ENCODE assay signal across 8 mouse cellular contexts in genomic region chr2:92600348-92600670, GRCm38 (mm10). TPM values are rescaled to one million over a fixed set of nuclear protein-coding genes. Genes with fewer than 3 reads are reported as not detected.
DNase-seq lines count a peak whose midpoint lies in the region; ATAC-seq and TF ChIP-seq lines count a peak whose summit lies in the region.

No protein-coding gene starts in this region.

- peak overlapping the region; percentile 83 for H3ac ChIP-seq in C2C12 (ENCODE audit: control insufficient read depth, insufficient read length, low read depth)

- H3K27ac ChIP-seq in heart, embryonic 13.5 days (replicated peaks) = no peak overlapping the region
- peak overlapping the region; percentile 80 for H3K27ac ChIP-seq in forebrain, postnatal 0 days (ENCODE audit: low read depth, low read length)

- no peak for ATAC-seq in heart, embryonic 13.5 days (ENCODE audit: extremely low read depth, insufficient number of reproducible peaks, low FRiP score, low TSS enrichment)
- ATAC-seq in forebrain, postnatal 0 days = peak; percentile 10; the same call in 1 of the 2 replicates
- ATAC-seq in megakaryocyte progenitor cell, adult 5-6 weeks (replicated peaks; ENCODE audit: poor library complexity) = 0 out of 2 replicates have a peak, but pooled peaks have one; percentile 12
- ATAC-seq in erythroid progenitor cell, adult 5-6 weeks (replicated peaks; ENCODE audit: low FRiP score, poor library complexity, severe bottlenecking) = no peak

- WGBS in heart, embryonic 13.5 days = 2% methylated on average over 17 of the region's 17 CpGs
- WGBS in forebrain, postnatal 0 days = 4% methylated on average over 17 of the region's 17 CpGs

- no peaks in the 10 kb centered on the region for H3K9me3 ChIP-seq in heart, embryonic 13.5 days
- no peaks in the 10 kb centered on the region for H3K9me3 ChIP-seq in forebrain, postnatal 0 days (ENCODE audit: low read length)

- DNase-seq in heart, postnatal 4 days = no peak
- DNase-seq in forebrain, postnatal 0 days = peak; percentile 54
- no peak for DNase-seq in ovary, postnatal 14 days (ENCODE audit: low spot score)
- no peak for DNase-seq in cerebellum, adult 8-10 months

- H3K9ac ChIP-seq in heart, embryonic 13.5 days = peak overlapping the region; percentile 76
- peak overlapping the region; percentile 69 for H3K9ac ChIP-seq in forebrain, postnatal 0 days

- no peak for TF ChIP-seq CTCF in C2C12 (IDR thresholded peaks at IDR 0.05; ENCODE audit: control insufficient read depth, insufficient read depth, insufficient read length)
- TF ChIP-seq CTCF in forebrain, postnatal 0 days (IDR thresholded peaks at IDR 0.05; ENCODE audit: low read depth) = no peak

- peaks cover 88% of the 10 kb centered on the region for H3K27me3 ChIP-seq in heart, embryonic 13.5 days (replicated peaks)
- peaks cover 11% of the 10 kb centered on the region for H3K27me3 ChIP-seq in C2C12 (ENCODE audit: control insufficient read depth, insufficient read depth, insufficient read length)
- H3K27me3 ChIP-seq in forebrain, postnatal 0 days (ENCODE audit: insufficient read depth, low read length) = no peaks in the 10 kb centered on the region

- H3K4me1 ChIP-seq in heart, embryonic 13.5 days = peaks cover 14% of the 10 kb centered on the region
- H3K4me1 ChIP-seq in forebrain, postnatal 0 days (ENCODE audit: insufficient read depth) = peaks cover 22% of the 10 kb centered on the region

- H3K79me2 ChIP-seq in C2C12 (ENCODE audit: control insufficient read depth, insufficient read depth) = peaks cover 54% of the 10 kb centered on the region

- peak overlapping the region; percentile 99 for H3K4me2 ChIP-seq in heart, embryonic 13.5 days
- H3K4me2 ChIP-seq in forebrain, postnatal 0 days (ENCODE audit: low read depth) = peak overlapping the region; percentile 89

- H3K36me3 ChIP-seq in heart, embryonic 13.5 days = no peaks in the 10 kb centered on the region
- peaks cover 17% of the 10 kb centered on the region for H3K36me3 ChIP-seq in C2C12 (ENCODE audit: control insufficient read depth, insufficient read depth)
- H3K36me3 ChIP-seq in forebrain, postnatal 0 days (ENCODE audit: insufficient read depth) = no peaks in the 10 kb centered on the region

- H3K4me3 ChIP-seq in heart, embryonic 13.5 days = peak overlapping the region; percentile 71
- H3K4me3 ChIP-seq in C2C12 (ENCODE audit: insufficient read depth, poor library complexity, severe bottlenecking) = peak overlapping the region; percentile 69
- H3K4me3 ChIP-seq in forebrain, postnatal 0 days (ENCODE audit: low read depth, low read length) = peak overlapping the region; percentile 69

- H3K79me3 ChIP-seq in C2C12 (ENCODE audit: low read depth) = peaks cover 35% of the 10 kb centered on the region

TF ChIP-seq in C2C12, 6 proteins besides CTCF, POLR2A, EP300 and RAD21:
- no peak for TF ChIP-seq MYOD1 (IDR thresholded peaks at IDR 0.05; ENCODE audit: control insufficient read depth, insufficient read length, low read depth)
- TF ChIP-seq MAX (IDR thresholded peaks at IDR 0.05) = no peak
- TF ChIP-seq FOSL1 (IDR thresholded peaks at IDR 0.05; ENCODE audit: insufficient read depth, low read length, poor library complexity, severe bottlenecking) = no peak
- TF ChIP-seq MYOG (IDR thresholded peaks at IDR 0.05; ENCODE audit: control insufficient read depth, extremely low read depth, insufficient read length) = no peak
- TF ChIP-seq CEBPB (IDR thresholded peaks at IDR 0.05; ENCODE audit: low read depth) = no peak
- TF ChIP-seq USF1 (IDR thresholded peaks at IDR 0.05; ENCODE audit: low read depth) = no peak

RNA-seq across cellular contexts. Expression of gene Chst1, which starts 0.8 kb away (rescaled TPM):
- 2.0 and 2.1 TPM in 2 replicates for polyA plus RNA-seq in heart, embryonic 13.5 days (2015; fragmentation: Nextera tagmentation; extraction: Ambion mirVana)
- 1 to 10 TPM; 3.9 to 4.8 TPM for total RNA-seq in heart, postnatal 4 days (2021)
- 13.1 TPM for polyA plus RNA-seq in C2C12 (2012; fragmentation: generic; extraction: Trizol)
- 42.5 and 47.4 TPM in 2 replicates for total RNA-seq in forebrain, postnatal 0 days (2014; rRNA removed)
- 25.7 and 40.4 TPM in 2 replicates for polyA plus RNA-seq in forebrain, postnatal 0 days (2015; fragmentation: Nextera tagmentation; extraction: Ambion mirVana)
- 0.12 and 0.22 TPM in 2 replicates for total RNA-seq in megakaryocyte progenitor cell, adult 5-6 weeks (2015)
- total RNA-seq in megakaryocyte progenitor cell, adult 5-6 weeks (2017) = 0.14 TPM in 1 of 2 replicates, not detected in the other
- total RNA-seq in erythroid progenitor cell, adult 5-6 weeks (2015; ENCODE audit: low replicate concordance) = not detected in 2 replicates
- total RNA-seq in erythroid progenitor cell, adult 5-6 weeks (2017; ENCODE audit: low replicate concordance) = not detected in 2 replicates

Comparison
In these comparisons a context has a peak if more than half of its experiments do, and no peak if none do; other contexts are left out.
1. ATAC-seq: peak in forebrain, postnatal 0 days (single experiment) and megakaryocyte progenitor cell, adult 5-6 weeks (single experiment); none in heart, embryonic 13.5 days (single experiment) and erythroid progenitor cell, adult 5-6 weeks (single experiment).
2. RNA of gene Chst1, which starts 0.8 kb away (total RNA-seq): 42.5 to 47.4 TPM in forebrain, postnatal 0 days and 3.9 to 4.8 TPM in heart, postnatal 4 days; 0.12 to 0.22 TPM in megakaryocyte progenitor cell, adult 5-6 weeks and not detected in erythroid progenitor cell, adult 5-6 weeks; every median in the first group is over 4 times any median in the second.
3. Peak in every context shown above with its lines, with median percentiles within 50 percentile points of each other: H3K4me3 ChIP-seq.